Mouse (Mus musculus): Measurements from ENCODE around the gene Myof. TPM values are rescaled to one million over a fixed set of nuclear protein-coding genes. Genes with fewer than 3 reads are reported as not detected.

Gene Myof
- total and polyA plus RNA-seq, 3 experiments, result 0.30 to 4.1 (median 0.59) TPM

GRCm38 (mm10) chr19:37851590-37852038 lies 191.8 kb downstream of the Myof start:
- Histone ChIP-seq H3K27me3 (replicated peaks) (no peaks in the 10 kb centered on the region), H3K27ac (ENCODE audit: insufficient read depth, low read depth) (no peak overlapping the region), H3K9me3 (replicated peaks; ENCODE audit: low read length) (no peaks in the 10 kb centered on the region), H3K9ac (ENCODE audit: insufficient read depth, low read depth) (no peak overlapping the region), H3K79me2 (replicated peaks; ENCODE audit: control insufficient read depth, extremely low read depth, insufficient read depth, poor library complexity, severe bottlenecking) (no peaks in the 10 kb centered on the region), H3K4me1 (ENCODE audit: control insufficient read depth in 1 of 2, insufficient read depth in 2 of 2) (no peaks in the 10 kb centered on the region), H3K36me3 (replicated peaks in 1 of 2; ENCODE audit: control insufficient read depth in 1 of 2, insufficient read depth in 1 of 2, low read length in 1 of 2) (no peaks in the 10 kb centered on the region), H3K4me3 (replicated peaks in 1 of 3; ENCODE audit: low read depth in 2 of 3, low read length in 2 of 3, poor library complexity in 1 of 3) (no peak overlapping the region), H3K4me2 (ENCODE audit: insufficient read depth, low read depth, poor library complexity, severe bottlenecking) (no peak overlapping the region)
- in situ Hi-C loops (cut with MboI; ENCODE audit: low pct_ligation_motif_present, low pct_unique_long_range_greater_than_20kb, low sequenced_read_pairs) (no loop called here), dilution Hi-C loops (cut with MboI; ENCODE audit: extremely low pct_ligation_motif_present, extremely low pct_unique_long_range_greater_than_20kb, low sequenced_read_pairs) (no loop called here)
- TF ChIP-seq RAD21 (IDR thresholded peaks at IDR 0.05; ENCODE audit: low read depth, low read length) (no peak), PAX5 (IDR thresholded peaks at IDR 0.05; ENCODE audit: low read length) (no peak), SIN3A (IDR thresholded peaks at IDR 0.05; ENCODE audit: low read length) (no peak), MAZ (IDR thresholded peaks at IDR 0.05; ENCODE audit: low read depth, low read length) (no peak), UBTF (IDR thresholded peaks at IDR 0.05; ENCODE audit: low read depth, low read length) (no peak), POLR2A (IDR thresholded peaks at IDR 0.05; ENCODE audit: low read depth, low read length) (no peak), ZKSCAN1 (IDR thresholded peaks at IDR 0.05; ENCODE audit: borderline replicate concordance, low read depth, low read length) (no peak), MYC (IDR thresholded peaks at IDR 0.05; ENCODE audit: low read depth, low read length) (no peak), ELF1 (IDR thresholded peaks at IDR 0.05; ENCODE audit: low read depth, low read length) (no peak), ZC3H11A (IDR thresholded peaks at IDR 0.05; ENCODE audit: low read depth, low read length) (no peak), USF1 (IDR thresholded peaks at IDR 0.05; ENCODE audit: low read depth, low read length) (no peak), MAFK (IDR thresholded peaks at IDR 0.05; ENCODE audit: insufficient replicate concordance, low read length) (no peak), MAX (IDR thresholded peaks at IDR 0.05; ENCODE audit: low read length) (no peak), USF2 (conservative IDR thresholded peaks at IDR 0.05; ENCODE audit: low read depth, low read length) (no peak), CTCF (conservative IDR thresholded peaks at IDR 0.05 in 1 of 2, IDR thresholded peaks at IDR 0.05 in 1 of 2; ENCODE audit: low read depth in 2 of 2, low read length in 2 of 2) (no peak), KAT2A (IDR thresholded peaks at IDR 0.05; ENCODE audit: insufficient replicate concordance, low read length) (no peak), ETS1 (conservative IDR thresholded peaks at IDR 0.05; ENCODE audit: low read depth, low read length) (no peak), MXI1 (IDR thresholded peaks at IDR 0.05; ENCODE audit: low read depth, low read length) (no peak)
- DNase-seq (ENCODE audit: extremely low read depth), result no peak

Other genes starting within 250 kb of the Myof start
- 29.6 and 33.0 TPM in 2 replicates for gene Cep55, start 11.4 kb upstream of the Myof start, total RNA-seq (2012; rRNA removed)
- gene Cep55, start 11.4 kb upstream of the Myof start, total RNA-seq (2014; rRNA removed), result 76.2 and 90.8 TPM in 2 replicates
- 64.2 and 70.4 TPM in 2 replicates for gene Cep55, start 11.4 kb upstream of the Myof start, polyA plus RNA-seq (2012; ENCODE audit: insufficient read length, low read depth)
- gene Ffar4, start 53.5 kb upstream of the Myof start, total RNA-seq (2012; rRNA removed), result not detected in 2 replicates
- gene Ffar4, start 53.5 kb upstream of the Myof start, total RNA-seq (2014; rRNA removed), result not detected in 2 replicates
- not detected in 2 replicates for gene Ffar4, start 53.5 kb upstream of the Myof start, polyA plus RNA-seq (2012; ENCODE audit: insufficient read length, low read depth)
- gene Rbp4, start 81.7 kb upstream of the Myof start, total RNA-seq (2012; rRNA removed), result 0.13 TPM in 1 of 2 replicates, not detected in the other
- gene Rbp4, start 81.7 kb upstream of the Myof start, total RNA-seq (2014; rRNA removed), result not detected in 2 replicates
- gene Rbp4, start 81.7 kb upstream of the Myof start, polyA plus RNA-seq (2012; ENCODE audit: insufficient read length, low read depth), result not detected in 2 replicates
- not detected in 2 replicates for gene Pde6c, start 89.2 kb upstream of the Myof start, total RNA-seq (2012; rRNA removed)
- not detected in 2 replicates for gene Pde6c, start 89.2 kb upstream of the Myof start, total RNA-seq (2014; rRNA removed)
- gene Pde6c, start 89.2 kb upstream of the Myof start, polyA plus RNA-seq (2012; ENCODE audit: insufficient read length, low read depth), result not detected in 2 replicates
- 21.1 and 22.2 TPM in 2 replicates for gene Fra10ac1, start 180.6 kb upstream of the Myof start, total RNA-seq (2012; rRNA removed)
- 21.6 and 24.9 TPM in 2 replicates for gene Fra10ac1, start 180.6 kb upstream of the Myof start, total RNA-seq (2014; rRNA removed)
- gene Fra10ac1, start 180.6 kb upstream of the Myof start, polyA plus RNA-seq (2012; ENCODE audit: insufficient read length, low read depth), result 50.4 and 60.5 TPM in 2 replicates
- gene Lgi1, start 221.0 kb upstream of the Myof start, total RNA-seq (2012; rRNA removed), result 0.04 TPM in 1 of 2 replicates, not detected in the other
- gene Lgi1, start 221.0 kb upstream of the Myof start, total RNA-seq (2014; rRNA removed), result 0.11 and 0.20 TPM in 2 replicates
- 0.30 TPM in 1 of 2 replicates, not detected in the other for gene Lgi1, start 221.0 kb upstream of the Myof start, polyA plus RNA-seq (2012; ENCODE audit: insufficient read length, low read depth)

All from CH12.LX (cell line).